Mouse (Mus musculus) gastrocnemius, postnatal 4 days (tissue): ENCODE measurements around the gene Msh3. TPM values are rescaled to one million over a fixed set of nuclear protein-coding genes. Genes with fewer than 3 reads are reported as not detected.

ENCODE experiments used
- total RNA-seq, 2 experiments: library from RNA; stranded (reverse); gene quantifications; 2 replicates each; pipeline ENCODE4 v1.2.3; 2021

Gene Msh3
- total RNA-seq, 2 experiments from 2014 or later: 16.2 to 22.0 TPM

Other genes starting within 250 kb of the Msh3 start
- 1 to 10 TPM in 1 of 2 experiments, under 1 TPM in 1; 0.91 to 1.4 TPM for gene Rasgrf2, start 223.3 kb downstream of the Msh3 start, total RNA-seq
- not detected for gene Gm20379, start 49.0 kb downstream of the Msh3 start, total RNA-seq
- 1 to 10 TPM; 3.8 to 4.1 TPM for gene Dhfr, start 277 bp downstream of the Msh3 start, total RNA-seq
- gene Ankrd34b, start 70.9 kb upstream of the Msh3 start, total RNA-seq: not detected
- 1 to 10 TPM; 4.2 to 4.5 TPM for gene Fam151b, start 129.0 kb upstream of the Msh3 start, total RNA-seq
- 10 to 100 TPM; 21.2 to 23.7 TPM for gene Zfyve16, start 175.9 kb upstream of the Msh3 start, total RNA-seq
- gene Spz1, start 221.2 kb upstream of the Msh3 start, total RNA-seq: not detected